Comparison of ENCODE assay signal across 8 mouse cellular contexts in genomic region chr5:74311200-74311825, GRCm38 (mm10).
DNase-seq lines count a peak whose midpoint lies in the region; ATAC-seq and TF ChIP-seq lines count a peak whose summit lies in the region.

No protein-coding gene starts in this region.

- no peak for TF ChIP-seq POLR2A in brain, embryonic 14.5 days (IDR thresholded peaks at IDR 0.05; ENCODE audit: borderline replicate concordance, extremely low read depth, insufficient read depth, insufficient read length, poor library complexity, severe bottlenecking)
- no peak for TF ChIP-seq POLR2A in testis, adult 2 months (IDR thresholded peaks at IDR 0.05; ENCODE audit: control insufficient read depth, low read depth, low read length)

- no peaks in the 10 kb centered on the region for H3K36me3 ChIP-seq in kidney, postnatal 0 days (ENCODE audit: insufficient read depth, low read length)
- no peaks in the 10 kb centered on the region for H3K36me3 ChIP-seq in testis, adult 2 months (ENCODE audit: control insufficient read depth, insufficient read depth, low read length)

- 33% methylated on average over 6 of the region's 6 CpGs for WGBS in kidney, postnatal 0 days

- no peak; the same call in 1 of the 2 replicates for ATAC-seq in kidney, postnatal 0 days (replicated peaks; ENCODE audit: low FRiP score, low read depth)

- no peak overlapping the region for H3K4me2 ChIP-seq in kidney, postnatal 0 days (ENCODE audit: low read length)

- peak; percentile 86 for TF ChIP-seq CTCF in brain, embryonic 14.5 days (IDR thresholded peaks at IDR 0.05; ENCODE audit: borderline replicate concordance, extremely low read depth, insufficient read depth, insufficient read length)
- peak; percentile 95 for TF ChIP-seq CTCF in kidney, postnatal 0 days (IDR thresholded peaks at IDR 0.05; ENCODE audit: low read depth)
- peak; percentile 42; the same call in 1 of the 2 replicates for TF ChIP-seq CTCF in testis, adult 2 months (IDR thresholded peaks at IDR 0.05; ENCODE audit: control insufficient read depth, insufficient read depth, insufficient replicate concordance, low read depth, low read length)

- no peaks in the 10 kb centered on the region for H3K27me3 ChIP-seq in kidney, postnatal 0 days (ENCODE audit: insufficient read depth, low read length)
- H3K27me3 ChIP-seq in testis, adult 2 months (ENCODE audit: control insufficient read depth, insufficient read depth, low read length), result no peaks in the 10 kb centered on the region

- no peak overlapping the region for H3K9ac ChIP-seq in kidney, postnatal 0 days (ENCODE audit: low read depth, low read length)

- peak; percentile 49 to 80 for DNase-seq in adrenal gland, adult (ENCODE audit: inconsistent age in 2 of 2, low spot score in 1 of 2)
- no peak for DNase-seq in adrenal gland, adult 8-10 months
- peak; percentile 86 for DNase-seq in 3T3-L1 (ENCODE audit: low read depth, low spot score)
- DNase-seq in brain, embryonic 14.5 days (ENCODE audit: low read depth), result peak; percentile 87
- peak; percentile 30 to 54 for DNase-seq in frontal cortex, postnatal 36 days (ENCODE audit: low spot score in 2 of 2)
- DNase-seq in kidney, postnatal 0 days (ENCODE audit: low spot score), result peak; percentile 95
- DNase-seq in lung, postnatal 14 days, result peak; percentile 59

- H3K9me3 ChIP-seq in kidney, postnatal 0 days (replicated peaks; ENCODE audit: low read length), result no peaks in the 10 kb centered on the region

- no peaks in the 10 kb centered on the region for H3K4me1 ChIP-seq in kidney, postnatal 0 days (replicated peaks; ENCODE audit: insufficient read depth, low read length)
- H3K4me1 ChIP-seq in testis, adult 2 months (ENCODE audit: control insufficient read depth, insufficient read depth, low read length), result no peaks in the 10 kb centered on the region; the same call in 1 of the 2 replicates

- H3K4me3 ChIP-seq in kidney, postnatal 0 days (replicated peaks; ENCODE audit: low read depth, low read length), result no peak overlapping the region
- no peak overlapping the region for H3K4me3 ChIP-seq in testis, adult 2 months (ENCODE audit: control insufficient read depth, low read depth, low read length)

- H3K27ac ChIP-seq in kidney, postnatal 0 days, result no peak overlapping the region
- H3K27ac ChIP-seq in testis, adult 2 months (ENCODE audit: control insufficient read depth, insufficient read depth, low read depth, low read length), result no peak overlapping the region

Comparison
In these comparisons a context has a peak if more than half of its experiments do, and no peak if none do; other contexts are left out.
1. CTCF ChIP-seq: peak in every context shown above with its lines; median percentile 95 in kidney, postnatal 0 days; 86 in brain, embryonic 14.5 days; 42 in testis, adult 2 months.